Mouse (Mus musculus) heart, embryonic 11.5 days (tissue): ENCODE measurements around the gene Gja3. TPM values are rescaled to one million over a fixed set of nuclear protein-coding genes. Genes with fewer than 3 reads are reported as not detected.
"Not testable (repeated sequence)": the region's sequence is repeated elsewhere in the genome, so short reads cannot be mapped to it uniquely, and the experiment has no call there.

Experiments used
- ATAC-seq: fragments of 200-750 bp; cut with Nextera tagmentation; replicated peaks from 2 replicates; pipeline ENCODE4 v1.8.0; 2017; ENCODE audit warnings: moderate library complexity; ENCODE audit not compliant: insufficient number of reproducible peaks, low FRiP score, low TSS enrichment
- H3K27ac ChIP-seq: fragments of 300-500 bp; sonication (generic); 2 replicates; pipeline ENCODE4 v1.5.1; 2014; ENCODE audit warnings: mild to moderate bottlenecking, low read depth, low read length
- H3K27me3 ChIP-seq: fragments of 300-500 bp; sonication (generic); 2 replicates; pipeline ENCODE4 v1.6.1; 2014; ENCODE audit warnings: mild to moderate bottlenecking, low read length, mixed read lengths; ENCODE audit not compliant: control insufficient read depth, insufficient read depth
- H3K36me3 ChIP-seq: fragments of 300-500 bp; sonication (generic); 2 replicates; pipeline ENCODE4 v1.6.1; 2014; ENCODE audit warnings: mild to moderate bottlenecking, low read length, moderate library complexity, mixed read lengths; ENCODE audit not compliant: control insufficient read depth, insufficient read depth
- H3K4me1 ChIP-seq: fragments of 300-500 bp; sonication (generic); 2 replicates; pipeline ENCODE4 v1.6.1; 2014; ENCODE audit warnings: low read length; ENCODE audit not compliant: control insufficient read depth, insufficient read depth
- H3K4me2 ChIP-seq: fragments of 300-500 bp; sonication (generic); 2 replicates; pipeline ENCODE4 v1.6.1; 2014; ENCODE audit warnings: mild to moderate bottlenecking, moderate library complexity
- H3K4me3 ChIP-seq: fragments of 300-500 bp; sonication (generic); 2 replicates; pipeline ENCODE4 v1.5.1; 2014; ENCODE audit warnings: low read depth, low read length
- H3K9ac ChIP-seq: fragments of 300-500 bp; sonication (generic); 2 replicates; pipeline ENCODE4 v1.6.1; 2014; ENCODE audit warnings: mild to moderate bottlenecking, low read depth, low read length, moderate library complexity
- H3K9me3 ChIP-seq: fragments of 300-500 bp; sonication (generic); replicated peaks from 2 replicates; pipeline ENCODE4 v1.6.1; 2016; ENCODE audit warnings: low read length; ENCODE audit not compliant: control insufficient read depth
- WGBS: fragments of 180-500 bp; shearing (Covaris S2); extraction: QIAGEN DNeasy Blood & Tissue Kit; methylation state at CpG from one replicate; pipeline ENCODE4 v1.1.7; 2014; ENCODE audit not compliant: insufficient replicate concordance; 5-methylcytosine and 5-hydroxymethylcytosine counted together
- polyA plus RNA-seq: library from polyadenylated mRNA; unstranded; fragments of >200 nt; fragmentation: Nextera tagmentation; extraction: Ambion mirVana; gene quantifications from 2 replicates; pipeline ENCODE4 v1.2.1, GENCODE M21; 2014

The Gja3 gene
- polyA plus RNA-seq, 1 experiment from 2014 or later = 6.4 TPM

GRCm38 (mm10) chr14:57016806-57017205 is 41.1 kb downstream of the Gja3 start:
- not testable (repeated sequence) for H3K27me3 ChIP-seq, H3K36me3 ChIP-seq, H3K9me3 ChIP-seq, H3K4me2 ChIP-seq, H3K9ac ChIP-seq, ATAC-seq, H3K4me3 ChIP-seq, H3K4me1 ChIP-seq, H3K27ac ChIP-seq

- no peak overlapping the region for H3K4me3 ChIP-seq
These were observed 69.3 kb downstream of the Gja3 start for GRCm38 (mm10) chr14:56988621-56989020.

More at GRCm38 (mm10) chr14:56988621-56989020, 69.3 kb downstream of the Gja3 start:
- Histone ChIP-seq H3K27ac (no peak overlapping the region), H3K4me2 (no peak overlapping the region), H3K9me3 (no peaks in the 10 kb centered on the region), H3K36me3 (no peaks in the 10 kb centered on the region), H3K4me1 (no peaks in the 10 kb centered on the region), H3K27me3 (no peaks in the 10 kb centered on the region), H3K9ac (no peak overlapping the region)
- WGBS = 64% methylated on average over 4 of the region's 4 CpGs
- no peak for ATAC-seq

Other genes starting within 250 kb of the Gja3 start
- gene Zmym5, start 246.4 kb downstream of the Gja3 start, polyA plus RNA-seq = 17.4 and 18.3 TPM in 2 replicates
- gene Zmym2, start 171.4 kb downstream of the Gja3 start, polyA plus RNA-seq = 32.0 and 33.6 TPM in 2 replicates
- 0.96 and 1.2 TPM in 2 replicates for gene Gjb2, start 46.6 kb upstream of the Gja3 start, polyA plus RNA-seq
- not detected in 2 replicates for gene Gm4491, start 57.8 kb upstream of the Gja3 start, polyA plus RNA-seq
- gene Gjb6, start 75.5 kb upstream of the Gja3 start, polyA plus RNA-seq = 0.11 TPM in 1 of 2 replicates, not detected in the other